Mouse (Mus musculus) midbrain, embryonic 13.5 days (tissue): ENCODE data around the gene Sytl2. TPM values are rescaled to one million over a fixed set of nuclear protein-coding genes. Genes with fewer than 3 reads are reported as not detected.

ENCODE experiments used
- ATAC-seq: fragments of 200-750 bp; cut with Nextera tagmentation; 2 replicates; pipeline ENCODE4 v1.8.0; 2017; ENCODE audit warnings: mild to moderate bottlenecking, moderate TSS enrichment, moderate library complexity
- H3K27ac ChIP-seq: fragments of 300-500 bp; sonication (generic); 2 replicates; pipeline ENCODE4 v1.5.1; 2015; ENCODE audit warnings: inconsistent platforms, mild to moderate bottlenecking, moderate library complexity
- H3K27me3 ChIP-seq: fragments of 300-500 bp; sonication (generic); 2 replicates; pipeline ENCODE4 v1.6.1; 2015; ENCODE audit warnings: mild to moderate bottlenecking, inconsistent platforms
- H3K36me3 ChIP-seq: fragments of 300-500 bp; sonication (generic); 2 replicates; pipeline ENCODE4 v1.6.1; 2015; ENCODE audit warnings: mild to moderate bottlenecking, inconsistent platforms
- H3K4me1 ChIP-seq: fragments of 300-500 bp; sonication (generic); replicated peaks from 2 replicates; pipeline ENCODE4 v1.6.1; 2015; ENCODE audit warnings: inconsistent platforms
- H3K4me2 ChIP-seq: fragments of 300-500 bp; sonication (generic); replicated peaks from 2 replicates; pipeline ENCODE4 v1.6.1; 2015; ENCODE audit warnings: moderate library complexity, mild to moderate bottlenecking, inconsistent platforms
- H3K4me3 ChIP-seq: fragments of 300-500 bp; sonication (generic); replicated peaks from 2 replicates; pipeline ENCODE4 v1.5.1; 2015; ENCODE audit warnings: mild to moderate bottlenecking, inconsistent platforms
- H3K9ac ChIP-seq: fragments of 300-500 bp; sonication (generic); replicated peaks from 2 replicates; pipeline ENCODE4 v1.6.1; 2015; ENCODE audit warnings: mild to moderate bottlenecking, inconsistent platforms
- H3K9me3 ChIP-seq: fragments of 300-500 bp; sonication (generic); 2 replicates; pipeline ENCODE4 v1.6.1; 2016; ENCODE audit warnings: mild to moderate bottlenecking, inconsistent platforms
- WGBS: fragments of 180-500 bp; shearing (Covaris S2); methylation state at CpG from one replicate; pipeline ENCODE4 v1.1.7; 2015; 5-methylcytosine and 5-hydroxymethylcytosine counted together
- polyA plus RNA-seq: library from polyadenylated mRNA; unstranded; fragments of >200 nt; fragmentation: Nextera tagmentation; extraction: Ambion mirVana; gene quantifications from 2 replicates; pipeline ENCODE4 v1.2.1, GENCODE M21; 2015

Gene Sytl2
- polyA plus RNA-seq, 1 experiment from 2014 or later, result 2.4 TPM

- Histone ChIP-seq H3K4me1 (no peaks in the 10 kb centered on the region), H3K4me3 (no peak overlapping the region), H3K27ac (no peak overlapping the region), H3K27me3 (no peaks in the 10 kb centered on the region), H3K9ac (no peak overlapping the region), H3K4me2 (no peak overlapping the region), H3K9me3 (no peaks in the 10 kb centered on the region), H3K36me3 (no peaks in the 10 kb centered on the region)
- WGBS, result 71% methylated on average over 3 of the region's 3 CpGs
- no peak for ATAC-seq
These were observed 11.4 kb downstream of the Sytl2 start for GRCm38 (mm10) chr7:90313421-90313820.

- Histone ChIP-seq H3K4me2 (no peak overlapping the region), H3K4me3 (no peak overlapping the region), H3K4me1 (0 out of 2 replicates have a peak, but pooled peaks cover 5% of the 10 kb centered on the region), H3K36me3 (no peaks in the 10 kb centered on the region), H3K9ac (no peak overlapping the region), H3K27me3 (no peaks in the 10 kb centered on the region), H3K9me3 (no peaks in the 10 kb centered on the region), H3K27ac (no peak overlapping the region)
- no peak for ATAC-seq
- 91% methylated on average over 2 of the region's 2 CpGs for WGBS
These were observed 14.8 kb downstream of the Sytl2 start for GRCm38 (mm10) chr7:90316823-90317222.

GRCm38 (mm10) chr7:90319446-90319845, 17.4 kb downstream of the Sytl2 start:
- WGBS, result 79% methylated on average over 1 of the region's 1 CpGs
- no peak for ATAC-seq
- H3K9me3 ChIP-seq, result no peaks in the 10 kb centered on the region

GRCm38 (mm10) chr7:90320124-90320523, 18.1 kb downstream of the Sytl2 start:
- Histone ChIP-seq H3K27ac (no peak overlapping the region), H3K4me3 (no peak overlapping the region), H3K36me3 (no peaks in the 10 kb centered on the region), H3K9me3 (no peaks in the 10 kb centered on the region), H3K4me1 (0 out of 2 replicates have a peak, but pooled peaks cover 5% of the 10 kb centered on the region), H3K4me2 (no peak overlapping the region), H3K27me3 (no peaks in the 10 kb centered on the region), H3K9ac (no peak overlapping the region)
- 49% methylated on average over 5 of the region's 5 CpGs for WGBS
- ATAC-seq, result no peak

More at GRCm38 (mm10) chr7:90319446-90319845, 17.4 kb downstream of the Sytl2 start:
- Histone ChIP-seq H3K27me3 (no peaks in the 10 kb centered on the region), H3K4me2 (no peak overlapping the region), H3K4me1 (0 out of 2 replicates have a peak, but pooled peaks cover 5% of the 10 kb centered on the region), H3K36me3 (no peaks in the 10 kb centered on the region), H3K27ac (no peak overlapping the region), H3K9ac (no peak overlapping the region), H3K4me3 (no peak overlapping the region)

GRCm38 (mm10) chr7:90325166-90325565, 23.1 kb downstream of the Sytl2 start:
- H3K9me3 ChIP-seq, result no peaks in the 10 kb centered on the region
- no peaks in the 10 kb centered on the region for H3K36me3 ChIP-seq
- no peak for ATAC-seq
- no peaks in the 10 kb centered on the region for H3K27me3 ChIP-seq
- H3K4me3 ChIP-seq, result no peak overlapping the region
- no peak overlapping the region for H3K9ac ChIP-seq
- no peak overlapping the region for H3K27ac ChIP-seq
- no peak overlapping the region for H3K4me2 ChIP-seq
- WGBS, result 87% methylated on average over 4 of the region's 4 CpGs
- 0 out of 2 replicates have a peak, but pooled peaks cover 1% of the 10 kb centered on the region for H3K4me1 ChIP-seq

- 72% methylated on average over 1 of the region's 1 CpGs for WGBS
- Histone ChIP-seq H3K4me1 (no peaks in the 10 kb centered on the region), H3K27ac (no peak overlapping the region), H3K9me3 (no peaks in the 10 kb centered on the region), H3K9ac (no peak overlapping the region), H3K4me3 (no peak overlapping the region), H3K27me3 (no peaks in the 10 kb centered on the region), H3K4me2 (no peak overlapping the region), H3K36me3 (no peaks in the 10 kb centered on the region)
- ATAC-seq, result no peak
These were observed 28.1 kb downstream of the Sytl2 start for GRCm38 (mm10) chr7:90330200-90330599.

- Histone ChIP-seq H3K4me1 (no peaks in the 10 kb centered on the region), H3K27ac (no peak overlapping the region), H3K36me3 (no peaks in the 10 kb centered on the region), H3K4me3 (no peak overlapping the region), H3K9ac (no peak overlapping the region), H3K27me3 (no peaks in the 10 kb centered on the region), H3K9me3 (no peaks in the 10 kb centered on the region), H3K4me2 (no peak overlapping the region)
- no peak for ATAC-seq
- WGBS, result 93% methylated on average over 3 of the region's 3 CpGs
These were observed 30.5 kb downstream of the Sytl2 start for GRCm38 (mm10) chr7:90332483-90333065.

GRCm38 (mm10) chr7:90334362-90334761, 32.3 kb downstream of the Sytl2 start:
- H3K4me2 ChIP-seq, result no peak overlapping the region
- no peak overlapping the region for H3K9ac ChIP-seq
- H3K4me1 ChIP-seq, result no peaks in the 10 kb centered on the region
- H3K9me3 ChIP-seq, result no peaks in the 10 kb centered on the region
- ATAC-seq, result no peak
- no peaks in the 10 kb centered on the region for H3K27me3 ChIP-seq
- 89% methylated on average over 6 of the region's 6 CpGs for WGBS
- no peak overlapping the region for H3K4me3 ChIP-seq
- H3K36me3 ChIP-seq, result no peaks in the 10 kb centered on the region
- H3K27ac ChIP-seq, result no peak overlapping the region

- no peaks in the 10 kb centered on the region for H3K36me3 ChIP-seq
- H3K27ac ChIP-seq, result no peak overlapping the region
- 97% methylated on average over 3 of the region's 3 CpGs for WGBS
- no peaks in the 10 kb centered on the region for H3K4me1 ChIP-seq
- H3K4me3 ChIP-seq, result no peak overlapping the region
- no peak for ATAC-seq
- no peak overlapping the region for H3K9ac ChIP-seq
- H3K27me3 ChIP-seq, result no peaks in the 10 kb centered on the region
- no peaks in the 10 kb centered on the region for H3K9me3 ChIP-seq
- no peak overlapping the region for H3K4me2 ChIP-seq
These were observed 32.8 kb downstream of the Sytl2 start for GRCm38 (mm10) chr7:90334831-90335230.

- no peaks in the 10 kb centered on the region for H3K27me3 ChIP-seq
- no peaks in the 10 kb centered on the region for H3K4me1 ChIP-seq
- 41% methylated on average over 3 of the region's 3 CpGs for WGBS
- H3K36me3 ChIP-seq, result no peaks in the 10 kb centered on the region
- H3K27ac ChIP-seq, result no peak overlapping the region
- ATAC-seq, result no peak
- H3K9me3 ChIP-seq, result no peaks in the 10 kb centered on the region
- H3K4me2 ChIP-seq, result no peak overlapping the region
- no peak overlapping the region for H3K9ac ChIP-seq
- no peak overlapping the region for H3K4me3 ChIP-seq
These were observed 33.7 kb downstream of the Sytl2 start for GRCm38 (mm10) chr7:90335755-90336194.

GRCm38 (mm10) chr7:90341212-90341957, 39.3 kb downstream of the Sytl2 start:
- no peak for ATAC-seq
- 48% methylated on average over 12 of the region's 12 CpGs for WGBS
- H3K36me3 ChIP-seq, result no peaks in the 10 kb centered on the region
- no peak overlapping the region for H3K4me2 ChIP-seq
- no peaks in the 10 kb centered on the region for H3K4me1 ChIP-seq
- no peak overlapping the region for H3K4me3 ChIP-seq
- no peaks in the 10 kb centered on the region for H3K27me3 ChIP-seq
- no peaks in the 10 kb centered on the region for H3K9me3 ChIP-seq
- no peak overlapping the region for H3K27ac ChIP-seq
- no peak overlapping the region for H3K9ac ChIP-seq

GRCm38 (mm10) chr7:90344903-90345302, 42.9 kb downstream of the Sytl2 start:
- no peak overlapping the region for H3K4me2 ChIP-seq
- 79% methylated on average over 3 of the region's 3 CpGs for WGBS

More at GRCm38 (mm10) chr7:90344903-90345302, 42.9 kb downstream of the Sytl2 start:
- Histone ChIP-seq H3K9ac (no peak overlapping the region), H3K9me3 (no peaks in the 10 kb centered on the region), H3K27me3 (no peaks in the 10 kb centered on the region), H3K36me3 (no peaks in the 10 kb centered on the region), H3K4me3 (no peak overlapping the region), H3K4me1 (no peaks in the 10 kb centered on the region), H3K27ac (no peak overlapping the region)
- no peak for ATAC-seq
